Mouse (Mus musculus) spleen, adult 2 months (tissue): ENCODE results near the gene Wipf2. TPM values are rescaled to one million over a fixed set of nuclear protein-coding genes. Genes with fewer than 3 reads are reported as not detected.

Experiments used
- DNase-seq, 2 experiments: peaks; one replicate each; pipeline versions ENCODE4 v3.0.0 to v3.0.0-alpha.2; 2012 to 2021; ENCODE audit warnings: low spot score in 2 of 2, low read depth in 1 of 2
- H3K27ac ChIP-seq: fragments of 200-500 bp; 2 replicates; pipeline ENCODE4 v1.5.1; 2012; ENCODE audit warnings: low read length, inconsistent platforms; ENCODE audit not compliant: insufficient read depth
- H3K27me3 ChIP-seq: fragments of 200-500 bp; 2 replicates; pipeline ENCODE4 v1.6.1; 2012; ENCODE audit warnings: mild to moderate bottlenecking, moderate library complexity, low read length, inconsistent platforms; ENCODE audit not compliant: control insufficient read depth, insufficient read depth
- H3K36me3 ChIP-seq: fragments of 200-500 bp; 2 replicates; pipeline ENCODE4 v1.6.1; 2012; ENCODE audit warnings: mild to moderate bottlenecking, low read length, inconsistent platforms; ENCODE audit not compliant: control insufficient read depth, insufficient read depth
- H3K4me1 ChIP-seq: fragments of 200-500 bp; 2 replicates; pipeline ENCODE4 v1.6.1; 2011; ENCODE audit warnings: inconsistent platforms; ENCODE audit not compliant: control insufficient read depth, insufficient read depth, insufficient read length
- H3K4me3 ChIP-seq: fragments of 200-500 bp; 2 replicates; pipeline ENCODE4 v1.5.1; 2011; ENCODE audit warnings: mild to moderate bottlenecking, inconsistent platforms; ENCODE audit not compliant: insufficient read depth, insufficient read length; ENCODE audit errors: extremely low read depth
- CTCF ChIP-seq: fragments of 200-500 bp; IDR thresholded peaks from 2 replicates; pipeline ENCODE4 v1.5.1; 2011; ENCODE audit warnings: mild to moderate bottlenecking, inconsistent platforms; ENCODE audit not compliant: insufficient read depth, insufficient read length, insufficient replicate concordance; ENCODE audit errors: extremely low read depth
- POLR2A ChIP-seq: fragments of 200-500 bp; IDR thresholded peaks from 2 replicates; pipeline ENCODE4 v1.6.1; 2011; ENCODE audit warnings: low read depth, low read length, inconsistent platforms
- WGBS: fragments of 180-500 bp; shearing (Covaris S2); methylation state at CpG from one replicate; pipeline ENCODE4 v1.1.7; 2018; 5-methylcytosine and 5-hydroxymethylcytosine counted together
- polyA plus RNA-seq: library from polyadenylated mRNA; depleted of rRNA; stranded (reverse); fragments of >200 nt; gene quantifications from 2 replicates; pipeline ENCODE4 v1.2.3, GENCODE M21; 2012

Gene Wipf2
- polyA plus RNA-seq, 1 experiment, result 8.0 TPM

GRCm38 (mm10) chr11:98870791-98871190 lies 7.4 kb downstream of the Wipf2 start:
- no peak for DNase-seq
- Histone ChIP-seq H3K27me3 (no peaks in the 10 kb centered on the region), H3K27ac (no peak overlapping the region), H3K36me3 (peaks cover 10% of the 10 kb centered on the region; the same call in 1 of the 2 replicates), H3K4me3 (no peak overlapping the region), H3K4me1 (no peaks in the 10 kb centered on the region)
- WGBS, result 84% methylated on average over 5 of the region's 5 CpGs
- TF ChIP-seq POLR2A (no peak), CTCF (no peak)

GRCm38 (mm10) chr11:98871416-98871815 lies 8.0 kb downstream of the Wipf2 start:
- H3K36me3 ChIP-seq, result peaks cover 10% of the 10 kb centered on the region; the same call in 1 of the 2 replicates
- H3K4me3 ChIP-seq, result no peak overlapping the region
- H3K27ac ChIP-seq, result no peak overlapping the region
- DNase-seq, result no peak
- H3K27me3 ChIP-seq, result no peaks in the 10 kb centered on the region
- TF ChIP-seq CTCF (no peak), POLR2A (no peak)
- 76% methylated on average over 4 of the region's 4 CpGs for WGBS
- H3K4me1 ChIP-seq, result no peaks in the 10 kb centered on the region; the same call in 1 of the 2 replicates

GRCm38 (mm10) chr11:98872040-98872439 lies 8.6 kb downstream of the Wipf2 start:
- Histone ChIP-seq H3K4me1 (no peaks in the 10 kb centered on the region; the same call in 1 of the 2 replicates), H3K36me3 (peaks cover 9% of the 10 kb centered on the region; the same call in 1 of the 2 replicates), H3K27me3 (no peaks in the 10 kb centered on the region), H3K27ac (no peak overlapping the region), H3K4me3 (no peak overlapping the region)
- 79% methylated on average over 4 of the region's 4 CpGs for WGBS
- TF ChIP-seq CTCF (no peak), POLR2A (no peak)
- no peak for DNase-seq

GRCm38 (mm10) chr11:98873900-98874299 lies 10.5 kb downstream of the Wipf2 start:
- H3K27ac ChIP-seq, result no peak overlapping the region

GRCm38 (mm10) chr11:98877001-98877400 lies 13.6 kb downstream of the Wipf2 start:
- H3K4me1 ChIP-seq, result peaks cover 5% of the 10 kb centered on the region; the same call in 1 of the 2 replicates
- peaks cover 2% of the 10 kb centered on the region; the same call in 1 of the 2 replicates for H3K36me3 ChIP-seq
- no peak overlapping the region for H3K27ac ChIP-seq
- no peak for DNase-seq
- H3K27me3 ChIP-seq, result no peaks in the 10 kb centered on the region
- TF ChIP-seq POLR2A, result no peak
- TF ChIP-seq CTCF, result no peak
- H3K4me3 ChIP-seq, result no peak overlapping the region
- 95% methylated on average over 9 of the region's 9 CpGs for WGBS

More at GRCm38 (mm10) chr11:98873900-98874299, 10.5 kb downstream of the Wipf2 start:
- H3K36me3 ChIP-seq, result peaks cover 1% of the 10 kb centered on the region; the same call in 1 of the 2 replicates
- no peak overlapping the region for H3K4me3 ChIP-seq
- WGBS, result 85% methylated on average over 9 of the region's 9 CpGs
- H3K27me3 ChIP-seq, result no peaks in the 10 kb centered on the region
- TF ChIP-seq CTCF (no peak), POLR2A (no peak)
- no peak for DNase-seq
- no peaks in the 10 kb centered on the region; the same call in 1 of the 2 replicates for H3K4me1 ChIP-seq

GRCm38 (mm10) chr11:98887703-98888102 lies 24.3 kb downstream of the Wipf2 start:
- DNase-seq, result no peak
- TF ChIP-seq POLR2A (no peak), CTCF (no peak)
- H3K27me3 ChIP-seq, result no peaks in the 10 kb centered on the region
- 95% methylated on average over 3 of the region's 3 CpGs for WGBS
- H3K36me3 ChIP-seq, result peaks cover 56% of the 10 kb centered on the region
- no peak overlapping the region for H3K4me3 ChIP-seq
- H3K4me1 ChIP-seq, result no peaks in the 10 kb centered on the region
- H3K27ac ChIP-seq, result no peak overlapping the region

GRCm38 (mm10) chr11:98889077-98889476 lies 25.6 kb downstream of the Wipf2 start:
- Histone ChIP-seq H3K27ac (no peak overlapping the region), H3K4me3 (no peak overlapping the region), H3K36me3 (peaks cover 60% of the 10 kb centered on the region), H3K27me3 (no peaks in the 10 kb centered on the region), H3K4me1 (no peaks in the 10 kb centered on the region)
- 86% methylated on average over 4 of the region's 4 CpGs for WGBS
- TF ChIP-seq CTCF (no peak), POLR2A (no peak)
- DNase-seq, result no peak
